Mouse (Mus musculus) spleen, adult 2 months (tissue): Measurements from ENCODE around the gene Upf1.

Source experiments
- CTCF ChIP-seq: fragments of 200-500 bp; IDR thresholded peaks from 2 replicates; pipeline ENCODE4 v1.5.1; 2011; ENCODE audit warnings: mild to moderate bottlenecking, inconsistent platforms; ENCODE audit not compliant: insufficient read depth, insufficient read length, insufficient replicate concordance; ENCODE audit errors: extremely low read depth
- POLR2A ChIP-seq: fragments of 200-500 bp; IDR thresholded peaks from 2 replicates; pipeline ENCODE4 v1.6.1; 2011; ENCODE audit warnings: low read depth, low read length, inconsistent platforms

GRCm38 (mm10) chr8:70316511-70317504 is 36.3 kb downstream of the Upf1 start:
- no peak for TF ChIP-seq CTCF
- TF ChIP-seq POLR2A = no peak
